Mouse (Mus musculus): ENCODE measurements at regions not wholly inside any gene's neighbourhood (a gene's known extent, or its start where the extent isn't known, plus 50 kb on each side); places are given as distances from the start of the nearest gene placed in this dataset.

GRCm38 (mm10) chr16:66086499-66086898, 271.4 kb downstream of the Vgll3 start:
- peak; percentile 42 for TF ChIP-seq CTCF (IDR thresholded peaks at IDR 0.05; ENCODE audit: low read depth)
- 2% methylated on average over 1 of the region's 1 CpGs for WGBS
- Histone ChIP-seq H3K9me3 (ENCODE audit: low read depth, low read length) (no peaks in the 10 kb centered on the region), H3K27me3 (ENCODE audit: insufficient read depth, low read length) (no peaks in the 10 kb centered on the region), H3K4me3 (ENCODE audit: low read depth, low read length) (no peak overlapping the region), H3K4me1 (ENCODE audit: insufficient read depth) (no peaks in the 10 kb centered on the region), H3K4me2 (no peak overlapping the region), H3K9ac (no peak overlapping the region), H3K27ac (ENCODE audit: low read depth) (no peak overlapping the region), H3K36me3 (ENCODE audit: insufficient read depth) (no peaks in the 10 kb centered on the region)
- peak; percentile 70 for DNase-seq
- ATAC-seq (ENCODE audit: insufficient read depth), result no peak

- H3K9me3 ChIP-seq (ENCODE audit: low read depth, low read length), result no peaks in the 10 kb centered on the region
- WGBS, result 60% methylated on average over 4 of the region's 4 CpGs
- H3K27ac ChIP-seq (ENCODE audit: low read depth), result no peak overlapping the region
- H3K4me1 ChIP-seq (ENCODE audit: insufficient read depth), result no peaks in the 10 kb centered on the region
- DNase-seq, result no peak
- no peak overlapping the region for H3K9ac ChIP-seq
- no peaks in the 10 kb centered on the region for H3K27me3 ChIP-seq (ENCODE audit: insufficient read depth, low read length)
- H3K4me3 ChIP-seq (ENCODE audit: low read depth, low read length), result no peak overlapping the region
- no peak for TF ChIP-seq CTCF (IDR thresholded peaks at IDR 0.05; ENCODE audit: low read depth)
- no peak for ATAC-seq (ENCODE audit: insufficient read depth)
- no peak overlapping the region for H3K4me2 ChIP-seq
- H3K36me3 ChIP-seq (ENCODE audit: insufficient read depth), result no peaks in the 10 kb centered on the region
Observed at GRCm38 (mm10) chr16:66092766-66093165, 277.7 kb downstream of the Vgll3 start.

DNA sequence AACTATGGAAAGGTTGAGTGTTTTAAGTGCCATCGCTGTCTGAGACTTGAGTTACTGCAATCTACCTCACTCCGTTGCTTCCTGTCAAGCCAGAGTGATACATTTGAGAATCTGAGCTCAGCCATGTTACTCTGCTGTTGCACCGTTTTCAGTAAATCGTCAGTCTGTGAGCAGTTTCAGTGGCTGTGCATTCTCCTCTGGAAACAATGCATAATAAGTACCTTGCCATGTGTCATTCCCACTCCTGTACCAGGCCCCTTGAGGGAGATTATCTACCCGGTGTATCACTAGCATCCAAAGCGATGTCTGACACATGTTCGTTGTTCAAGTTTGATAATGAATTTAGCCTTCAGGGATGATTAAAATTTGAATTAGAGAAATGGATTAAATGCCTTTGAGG, 280.6 kb downstream of the Vgll3 start:
- TF ChIP-seq CTCF (IDR thresholded peaks at IDR 0.05; ENCODE audit: low read depth), result no peak
- WGBS, result 74% methylated on average over 7 of the region's 7 CpGs
- Histone ChIP-seq H3K27me3 (ENCODE audit: insufficient read depth, low read length) (no peaks in the 10 kb centered on the region), H3K27ac (ENCODE audit: low read depth) (no peak overlapping the region), H3K9ac (no peak overlapping the region), H3K9me3 (ENCODE audit: low read depth, low read length) (no peaks in the 10 kb centered on the region), H3K36me3 (ENCODE audit: insufficient read depth) (no peaks in the 10 kb centered on the region), H3K4me3 (ENCODE audit: low read depth, low read length) (no peak overlapping the region), H3K4me2 (no peak overlapping the region), H3K4me1 (ENCODE audit: insufficient read depth) (no peaks in the 10 kb centered on the region)
- ATAC-seq (ENCODE audit: insufficient read depth) (no peak), DNase-seq (no peak)

GRCm38 (mm10) chr16:66117930-66118329, 302.9 kb downstream of the Vgll3 start:
- Histone ChIP-seq H3K4me1 (ENCODE audit: insufficient read depth) (no peaks in the 10 kb centered on the region), H3K4me3 (ENCODE audit: low read depth, low read length) (no peak overlapping the region), H3K9ac (no peak overlapping the region), H3K9me3 (ENCODE audit: low read depth, low read length) (no peaks in the 10 kb centered on the region), H3K36me3 (ENCODE audit: insufficient read depth) (no peaks in the 10 kb centered on the region), H3K27ac (ENCODE audit: low read depth) (no peak overlapping the region), H3K4me2 (no peak overlapping the region), H3K27me3 (ENCODE audit: insufficient read depth, low read length) (no peaks in the 10 kb centered on the region)
- ATAC-seq (ENCODE audit: insufficient read depth) (no peak), DNase-seq (no peak)
- no peak for TF ChIP-seq CTCF (IDR thresholded peaks at IDR 0.05; ENCODE audit: low read depth)
- 86% methylated on average over 3 of the region's 3 CpGs for WGBS

DNA sequence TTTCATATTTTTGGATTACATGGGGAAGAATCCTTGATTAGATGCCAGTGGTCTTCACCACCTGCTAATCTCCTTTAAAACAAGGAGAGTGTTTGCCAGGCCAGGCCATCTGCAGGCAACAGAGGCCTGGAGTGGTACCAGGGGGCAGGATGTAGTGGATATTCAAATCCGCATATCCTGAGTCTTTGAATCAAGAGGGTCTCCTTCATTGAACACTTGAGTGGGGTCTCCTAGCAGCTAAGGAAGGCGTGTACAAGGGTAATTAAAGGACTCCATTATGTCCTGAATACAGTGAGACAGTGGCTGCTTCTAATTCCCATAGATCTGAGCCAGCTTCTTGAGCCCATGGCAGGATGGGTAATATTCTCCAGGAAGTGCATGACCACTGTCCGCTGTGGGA, 322.7 kb downstream of the Vgll3 start:
- TF ChIP-seq CTCF (IDR thresholded peaks at IDR 0.05; ENCODE audit: low read depth), result no peak
- H3K4me1 ChIP-seq (ENCODE audit: insufficient read depth), result no peaks in the 10 kb centered on the region
- H3K36me3 ChIP-seq (ENCODE audit: insufficient read depth), result no peaks in the 10 kb centered on the region
- no peaks in the 10 kb centered on the region for H3K9me3 ChIP-seq (ENCODE audit: low read depth, low read length)
- no peak overlapping the region for H3K27ac ChIP-seq (ENCODE audit: low read depth)
- no peak overlapping the region for H3K4me2 ChIP-seq
- no peak overlapping the region for H3K4me3 ChIP-seq (ENCODE audit: low read depth, low read length)
- no peaks in the 10 kb centered on the region for H3K27me3 ChIP-seq (ENCODE audit: insufficient read depth, low read length)
- no peak overlapping the region for H3K9ac ChIP-seq
- WGBS, result 81% methylated on average over 3 of the region's 3 CpGs
- no peak for ATAC-seq (ENCODE audit: insufficient read depth)
- no peak for DNase-seq

- DNase-seq, result no peak
- Histone ChIP-seq H3K27me3 (ENCODE audit: insufficient read depth, low read length) (no peaks in the 10 kb centered on the region), H3K4me1 (ENCODE audit: insufficient read depth) (no peaks in the 10 kb centered on the region), H3K4me3 (ENCODE audit: low read depth, low read length) (no peak overlapping the region), H3K36me3 (ENCODE audit: insufficient read depth) (no peaks in the 10 kb centered on the region), H3K4me2 (no peak overlapping the region), H3K27ac (ENCODE audit: low read depth) (no peak overlapping the region), H3K9me3 (ENCODE audit: low read depth, low read length) (no peaks in the 10 kb centered on the region), H3K9ac (no peak overlapping the region)
- no peak for TF ChIP-seq CTCF (IDR thresholded peaks at IDR 0.05; ENCODE audit: low read depth)
- ATAC-seq (ENCODE audit: insufficient read depth), result no peak
Observed at GRCm38 (mm10) chr16:66144765-66145164, 329.7 kb downstream of the Vgll3 start.

DNA sequence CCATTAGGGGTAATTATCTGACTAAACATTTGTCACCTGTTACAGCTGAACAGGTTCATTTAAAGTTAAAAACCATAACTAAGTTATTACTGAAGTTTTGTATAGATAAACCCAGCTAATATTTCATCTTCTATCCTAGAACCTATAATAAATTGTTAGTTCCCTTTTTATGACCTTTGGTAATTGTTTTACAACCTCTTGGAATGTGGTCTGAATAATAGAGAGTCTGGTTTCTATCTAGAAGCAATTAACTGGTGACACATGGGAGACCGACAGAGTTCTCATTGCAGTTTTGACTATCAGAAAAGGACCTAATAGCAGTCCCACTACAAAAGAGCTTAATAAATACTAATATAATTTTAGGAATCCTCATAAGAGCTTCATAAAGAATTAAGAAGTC, 330.2 kb downstream of the Vgll3 start:
- Histone ChIP-seq H3K4me2 (no peak overlapping the region), H3K27me3 (ENCODE audit: insufficient read depth, low read length) (no peaks in the 10 kb centered on the region), H3K36me3 (ENCODE audit: insufficient read depth) (no peaks in the 10 kb centered on the region), H3K27ac (ENCODE audit: low read depth) (no peak overlapping the region), H3K9me3 (ENCODE audit: low read depth, low read length) (no peaks in the 10 kb centered on the region), H3K4me3 (ENCODE audit: low read depth, low read length) (no peak overlapping the region), H3K4me1 (ENCODE audit: insufficient read depth) (no peaks in the 10 kb centered on the region), H3K9ac (no peak overlapping the region)
- no peak for ATAC-seq (ENCODE audit: insufficient read depth)
- no peak for DNase-seq
- no peak for TF ChIP-seq CTCF (IDR thresholded peaks at IDR 0.05; ENCODE audit: low read depth)
- 37% methylated on average over 1 of the region's 1 CpGs for WGBS

- ATAC-seq (ENCODE audit: insufficient read depth), result no peak
- no peaks in the 10 kb centered on the region for H3K4me1 ChIP-seq (ENCODE audit: insufficient read depth)
- no peaks in the 10 kb centered on the region for H3K9me3 ChIP-seq (ENCODE audit: low read depth, low read length)
- no peak overlapping the region for H3K4me3 ChIP-seq (ENCODE audit: low read depth, low read length)
- H3K27me3 ChIP-seq (ENCODE audit: insufficient read depth, low read length), result no peaks in the 10 kb centered on the region
- H3K27ac ChIP-seq (ENCODE audit: low read depth), result no peak overlapping the region
- no peak for TF ChIP-seq CTCF (IDR thresholded peaks at IDR 0.05; ENCODE audit: low read depth)
- no peak overlapping the region for H3K9ac ChIP-seq
- H3K4me2 ChIP-seq, result no peak overlapping the region
- DNase-seq, result no peak
- WGBS, result 89% methylated on average over 2 of the region's 2 CpGs
- no peaks in the 10 kb centered on the region for H3K36me3 ChIP-seq (ENCODE audit: insufficient read depth)
Observed at GRCm38 (mm10) chr16:66168289-66168688, 353.2 kb downstream of the Vgll3 start.
